Mouse (Mus musculus): ENCODE measurements around the gene Hif3a. TPM values are rescaled to one million over a fixed set of nuclear protein-coding genes. Genes with fewer than 3 reads are reported as not detected.
A peak's percentile ranks its signal among the peaks of the same experiment; 100 is the strongest.
"Not testable (repeated sequence)": the region's sequence is repeated elsewhere in the genome, so short reads cannot be mapped to it uniquely, and the experiment has no call there.

Hif3a gene
- polyA plus RNA-seq (2012; rRNA removed): 0.52 and 0.68 TPM in 2 replicates

DNA sequence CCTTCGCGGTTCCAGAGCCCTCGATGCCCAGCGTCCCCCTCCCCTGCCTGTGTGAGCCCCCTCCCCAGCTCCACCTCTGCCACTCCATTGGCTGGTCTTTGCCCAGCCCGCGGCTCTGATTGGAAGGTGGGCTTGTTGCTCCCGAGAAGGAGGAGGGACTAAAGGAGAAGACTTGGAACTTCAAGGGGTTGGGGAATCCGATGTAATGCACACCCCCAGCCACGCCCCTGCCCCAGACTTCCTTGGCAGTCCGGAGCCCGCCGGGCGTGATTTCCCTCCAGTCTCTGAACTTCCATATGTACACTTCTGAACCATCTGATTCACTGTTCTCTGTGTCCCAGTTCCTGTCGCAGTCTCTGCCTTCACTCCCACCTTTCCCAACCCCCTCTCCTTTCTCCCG is at the start of gene Hif3a:
Gene Hif3a, minus strand, starts transcription at position 39 of the 400 bp plus-strand sequence.
- Histone ChIP-seq H3K27ac (ENCODE audit: insufficient read depth, low read depth, low read length) (peak within 1 kb of the TSS; percentile 48), H3K4me1 (ENCODE audit: control insufficient read depth, insufficient read depth, insufficient read length, low read length) (peaks cover 31% of the 10 kb centered on the region), H3K36me3 (ENCODE audit: control insufficient read depth, insufficient read depth, low read length) (no peaks in the 10 kb centered on the region), H3K4me3 (ENCODE audit: low read depth, low read length) (peak within 1 kb of the TSS; percentile 33), H3K27me3 (ENCODE audit: control insufficient read depth, insufficient read depth, low read length) (no peaks in the 10 kb centered on the region)
- TF ChIP-seq POLR2A (IDR thresholded peaks at IDR 0.05; ENCODE audit: low read depth, low read length) (no peak), CTCF (IDR thresholded peaks at IDR 0.05; ENCODE audit: extremely low read depth, insufficient read length, insufficient replicate concordance, low read depth, low read length) (no peak)
- 8% methylated on average over 15 of the region's 15 CpGs for WGBS

DNA sequence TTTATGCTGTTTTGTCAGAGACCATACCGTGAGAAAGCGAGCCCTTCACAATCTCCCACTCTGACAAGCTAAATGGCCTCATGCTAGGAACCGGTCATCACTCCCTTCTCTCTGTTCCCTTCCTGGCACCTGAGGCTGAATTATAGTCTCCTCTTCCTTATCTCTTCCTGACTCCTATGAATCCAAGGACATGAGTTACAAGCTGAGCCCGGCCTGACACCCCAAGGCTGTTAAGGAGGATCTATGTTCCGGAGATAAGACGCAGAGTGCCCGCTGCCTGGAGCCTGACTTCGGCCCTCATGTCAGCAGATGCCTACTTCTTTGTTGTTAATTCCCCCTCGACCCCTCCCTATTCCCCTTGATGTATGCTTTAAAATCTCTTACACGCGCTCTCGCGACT is 39.4 kb upstream of the Hif3a start:
- not testable (repeated sequence) for H3K4me3 ChIP-seq (ENCODE audit: low read depth, low read length); H3K36me3 ChIP-seq (ENCODE audit: control insufficient read depth, insufficient read depth, low read length); H3K27me3 ChIP-seq (ENCODE audit: control insufficient read depth, insufficient read depth, low read length); H3K4me1 ChIP-seq (ENCODE audit: control insufficient read depth, insufficient read depth, insufficient read length, low read length); H3K27ac ChIP-seq (ENCODE audit: insufficient read depth, low read depth, low read length)
- WGBS: 89% methylated on average over 13 of the region's 13 CpGs

DNA sequence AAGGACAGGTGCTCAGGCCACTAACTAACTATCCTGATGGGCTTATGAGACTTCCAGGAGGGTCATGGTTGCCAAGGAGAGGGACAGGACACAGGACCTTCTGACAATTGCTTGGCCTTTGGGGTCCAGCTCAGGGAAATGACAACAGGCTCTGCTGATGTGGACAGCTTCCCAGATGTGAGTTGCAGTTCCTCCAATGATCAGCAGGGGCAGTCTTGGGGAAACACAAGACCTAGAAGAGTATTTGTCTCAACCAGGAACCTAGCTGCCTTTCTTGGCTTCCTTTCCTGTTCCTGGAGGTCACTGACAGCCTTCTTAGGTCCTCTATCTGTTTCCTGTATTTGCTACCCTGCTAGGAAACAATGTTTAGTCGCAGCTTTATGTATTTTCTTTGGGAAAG is 29.1 kb upstream of the Hif3a start:
- TF ChIP-seq POLR2A (IDR thresholded peaks at IDR 0.05; ENCODE audit: low read depth, low read length) (no peak), CTCF (IDR thresholded peaks at IDR 0.05; ENCODE audit: extremely low read depth, insufficient read length, insufficient replicate concordance, low read depth, low read length) (peak; percentile 33; the same call in 1 of the 2 replicates)
- Histone ChIP-seq H3K36me3 (ENCODE audit: control insufficient read depth, insufficient read depth, low read length) (no peaks in the 10 kb centered on the region), H3K4me1 (ENCODE audit: control insufficient read depth, insufficient read depth, insufficient read length, low read length) (no peaks in the 10 kb centered on the region), H3K27me3 (ENCODE audit: control insufficient read depth, insufficient read depth, low read length) (no peaks in the 10 kb centered on the region), H3K4me3 (ENCODE audit: low read depth, low read length) (no peak overlapping the region), H3K27ac (ENCODE audit: insufficient read depth, low read depth, low read length) (no peak overlapping the region)
- WGBS: 2% methylated on average over 1 of the region's 1 CpGs

DNA sequence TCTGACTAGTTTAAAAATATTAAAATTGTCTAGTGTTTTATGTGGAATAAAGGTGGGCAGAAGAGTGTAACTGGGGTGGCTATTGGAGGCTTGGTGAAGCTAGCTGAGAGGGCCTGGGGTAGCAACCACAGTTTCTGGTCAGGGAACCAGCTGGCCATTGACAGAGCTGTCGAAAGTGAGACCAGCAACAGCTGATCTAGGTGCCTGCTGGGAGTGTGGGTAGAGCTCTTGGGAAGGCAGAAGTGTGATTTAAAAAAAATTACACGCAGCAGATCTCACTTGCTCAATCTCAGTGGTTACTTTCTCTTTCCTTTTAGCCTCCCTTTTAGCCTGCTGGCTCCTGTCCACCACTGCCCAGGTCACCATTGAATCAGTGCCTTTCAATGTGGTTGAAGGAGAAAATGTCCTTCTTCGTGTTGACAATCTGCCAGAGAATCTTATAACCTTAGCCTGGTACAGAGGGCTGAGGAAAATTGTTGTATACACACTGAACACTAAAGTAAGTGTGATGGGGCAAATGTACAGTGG is 27.9 kb upstream of the Hif3a start:
- Histone ChIP-seq H3K4me3 (ENCODE audit: low read depth, low read length) (no peak overlapping the region), H3K36me3 (ENCODE audit: control insufficient read depth, insufficient read depth, low read length) (no peaks in the 10 kb centered on the region), H3K27me3 (ENCODE audit: control insufficient read depth, insufficient read depth, low read length) (no peaks in the 10 kb centered on the region), H3K4me1 (ENCODE audit: control insufficient read depth, insufficient read depth, insufficient read length, low read length) (no peaks in the 10 kb centered on the region), H3K27ac (ENCODE audit: insufficient read depth, low read depth, low read length) (no peak overlapping the region)
- TF ChIP-seq POLR2A (IDR thresholded peaks at IDR 0.05; ENCODE audit: low read depth, low read length) (no peak), CTCF (IDR thresholded peaks at IDR 0.05; ENCODE audit: extremely low read depth, insufficient read length, insufficient replicate concordance, low read depth, low read length) (no peak)
- WGBS: 37% methylated on average over 3 of the region's 3 CpGs

DNA sequence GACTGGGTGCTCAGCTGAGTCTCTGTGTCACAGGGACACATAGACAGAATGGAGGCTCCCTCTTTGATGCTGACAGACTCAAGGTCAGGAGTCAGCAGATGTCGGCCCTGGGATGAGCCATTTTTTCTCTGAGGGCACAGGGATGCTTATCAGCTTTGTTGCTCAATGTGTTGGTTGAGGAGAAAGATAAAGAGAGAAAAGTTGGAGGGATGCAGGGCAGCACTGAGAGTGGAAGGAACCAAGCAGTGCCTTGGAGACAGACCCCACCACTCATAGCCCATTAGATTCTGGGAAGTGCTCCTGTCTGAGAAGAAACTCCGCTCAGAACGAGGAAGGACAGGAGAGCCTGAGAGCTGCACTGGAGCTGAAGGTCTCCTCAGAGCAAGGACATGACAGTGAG is 25.5 kb upstream of the Hif3a start:
- Histone ChIP-seq H3K4me1 (ENCODE audit: control insufficient read depth, insufficient read depth, insufficient read length, low read length) (no peaks in the 10 kb centered on the region), H3K4me3 (ENCODE audit: low read depth, low read length) (no peak overlapping the region), H3K27me3 (ENCODE audit: control insufficient read depth, insufficient read depth, low read length) (no peaks in the 10 kb centered on the region), H3K36me3 (ENCODE audit: control insufficient read depth, insufficient read depth, low read length) (no peaks in the 10 kb centered on the region), H3K27ac (ENCODE audit: insufficient read depth, low read depth, low read length) (no peak overlapping the region)
- WGBS: 73% methylated on average over 3 of the region's 3 CpGs
- no peak for TF ChIP-seq POLR2A (IDR thresholded peaks at IDR 0.05; ENCODE audit: low read depth, low read length)
- TF ChIP-seq CTCF (IDR thresholded peaks at IDR 0.05; ENCODE audit: extremely low read depth, insufficient read length, insufficient replicate concordance, low read depth, low read length): no peak

DNA sequence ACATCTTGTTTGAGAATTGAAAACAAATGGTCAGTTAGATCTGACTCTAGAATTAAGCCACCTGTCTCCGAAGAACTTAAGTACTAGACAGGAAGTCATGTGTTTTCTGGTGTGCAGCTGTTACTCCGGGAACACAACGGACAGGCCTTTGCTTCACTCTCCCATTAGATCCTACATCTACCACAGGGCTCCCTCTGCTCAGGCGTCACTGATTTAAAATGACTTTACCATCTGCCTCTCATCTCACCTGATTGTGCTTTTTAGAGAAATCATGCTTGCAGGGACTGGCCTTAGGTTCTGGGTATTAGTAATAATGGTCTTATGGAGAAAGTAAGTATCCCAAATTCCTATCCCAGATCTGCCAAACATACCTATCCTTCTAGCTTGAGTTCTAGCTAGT is 20.5 kb upstream of the Hif3a start:
- WGBS: 77% methylated on average over 4 of the region's 4 CpGs
- H3K4me1 ChIP-seq (ENCODE audit: control insufficient read depth, insufficient read depth, insufficient read length, low read length): no peaks in the 10 kb centered on the region
- TF ChIP-seq POLR2A (IDR thresholded peaks at IDR 0.05; ENCODE audit: low read depth, low read length): no peak
- TF ChIP-seq CTCF (IDR thresholded peaks at IDR 0.05; ENCODE audit: extremely low read depth, insufficient read length, insufficient replicate concordance, low read depth, low read length): no peak
- H3K4me3 ChIP-seq (ENCODE audit: low read depth, low read length): no peak overlapping the region
- H3K27ac ChIP-seq (ENCODE audit: insufficient read depth, low read depth, low read length): no peak overlapping the region
- H3K36me3 ChIP-seq (ENCODE audit: control insufficient read depth, insufficient read depth, low read length): no peaks in the 10 kb centered on the region
- H3K27me3 ChIP-seq (ENCODE audit: control insufficient read depth, insufficient read depth, low read length): no peaks in the 10 kb centered on the region

DNA sequence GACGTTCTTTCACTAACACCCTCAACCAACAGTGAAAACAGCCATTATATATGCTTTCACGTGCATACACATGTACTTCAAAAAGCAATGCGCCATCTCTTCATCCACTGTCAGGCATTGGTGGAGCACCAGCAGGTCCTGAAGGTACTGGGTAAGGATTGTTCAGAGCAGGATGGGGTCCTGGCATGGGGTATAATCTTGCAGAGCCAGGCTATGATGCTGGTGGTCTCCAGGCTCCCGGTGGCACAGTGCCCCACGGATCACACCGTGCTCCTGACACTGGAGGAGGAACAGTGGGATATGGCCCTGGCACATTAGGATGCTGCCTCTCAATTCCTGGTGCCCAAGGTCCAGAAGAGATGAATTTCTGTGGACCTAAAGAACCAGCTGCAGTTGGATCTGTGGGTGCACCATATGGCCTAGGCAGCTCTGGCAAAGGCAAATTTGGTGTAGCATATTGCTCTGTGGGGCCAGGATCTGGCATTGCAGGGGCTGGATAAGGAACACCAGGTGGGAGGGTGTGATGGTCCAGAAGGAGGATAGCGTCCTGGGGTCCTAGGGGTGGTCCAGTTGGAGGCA is 15.9 kb upstream of the Hif3a start:
- Histone ChIP-seq H3K4me3 (ENCODE audit: low read depth, low read length) (no peak overlapping the region), H3K27ac (ENCODE audit: insufficient read depth, low read depth, low read length) (no peak overlapping the region), H3K27me3 (ENCODE audit: control insufficient read depth, insufficient read depth, low read length) (no peaks in the 10 kb centered on the region), H3K36me3 (ENCODE audit: control insufficient read depth, insufficient read depth, low read length) (no peaks in the 10 kb centered on the region), H3K4me1 (ENCODE audit: control insufficient read depth, insufficient read depth, insufficient read length, low read length) (no peaks in the 10 kb centered on the region)
- WGBS: 78% methylated on average over 7 of the region's 7 CpGs
- no peak for TF ChIP-seq POLR2A (IDR thresholded peaks at IDR 0.05; ENCODE audit: low read depth, low read length)
- TF ChIP-seq CTCF (IDR thresholded peaks at IDR 0.05; ENCODE audit: extremely low read depth, insufficient read length, insufficient replicate concordance, low read depth, low read length): no peak

All from small intestine, adult 2 months (tissue).